Mouse (Mus musculus): Measurements from ENCODE around the gene Hdac4. TPM values are rescaled to one million over a fixed set of nuclear protein-coding genes. Genes with fewer than 3 reads are reported as not detected.

The Hdac4 gene
- total RNA-seq, 2 experiments from 2014 or later = 108 to 111 TPM

- DNase-seq (ENCODE audit: low spot score in 2 of 2) = no peak
Observed at GRCm38 (mm10) chr1:92179070-92179469, 16.4 kb downstream of the Hdac4 start.

DNA sequence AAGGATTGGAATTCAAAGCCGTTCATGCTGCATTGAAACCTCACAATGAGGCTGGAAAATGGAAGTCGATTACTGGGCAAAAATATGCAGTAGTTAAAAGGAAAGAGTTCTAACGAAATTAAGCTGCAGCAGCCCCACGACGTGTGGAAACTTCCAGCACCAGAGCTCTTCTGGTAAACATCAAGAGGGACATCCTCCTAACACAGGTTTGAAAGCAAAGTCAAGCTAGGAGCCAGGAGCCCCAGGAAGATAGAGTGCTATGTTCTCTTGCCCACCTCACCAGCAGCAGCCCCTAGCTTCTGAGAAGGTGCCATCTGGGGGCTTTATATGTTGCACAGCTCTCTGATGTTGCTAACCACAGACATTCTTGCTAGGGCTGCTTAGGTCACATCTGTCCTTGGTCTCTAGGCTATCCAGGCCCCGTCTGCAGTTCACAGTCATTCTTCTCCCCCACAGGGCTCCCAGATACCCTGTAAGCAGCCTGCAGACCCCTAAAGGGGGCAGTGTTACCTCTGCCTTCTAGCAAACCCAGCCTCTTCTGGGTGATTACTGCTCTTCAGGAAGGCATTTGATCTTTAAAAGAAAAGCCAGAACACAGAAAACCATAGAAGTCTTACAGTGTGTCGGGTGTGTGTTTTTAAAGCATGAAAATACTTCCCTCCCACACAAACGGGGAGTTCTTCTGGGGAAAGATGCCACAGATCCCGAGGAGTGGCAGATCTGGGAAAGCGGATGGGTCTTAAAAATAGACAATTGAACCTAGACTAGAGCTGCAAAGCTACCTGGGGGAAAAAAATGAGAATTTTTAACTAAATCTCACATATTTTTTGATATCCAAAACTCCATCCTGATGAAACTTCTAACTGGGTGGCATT is 17.2 kb downstream of the Hdac4 start:
- no peak for DNase-seq (ENCODE audit: low spot score in 2 of 2)

DNA sequence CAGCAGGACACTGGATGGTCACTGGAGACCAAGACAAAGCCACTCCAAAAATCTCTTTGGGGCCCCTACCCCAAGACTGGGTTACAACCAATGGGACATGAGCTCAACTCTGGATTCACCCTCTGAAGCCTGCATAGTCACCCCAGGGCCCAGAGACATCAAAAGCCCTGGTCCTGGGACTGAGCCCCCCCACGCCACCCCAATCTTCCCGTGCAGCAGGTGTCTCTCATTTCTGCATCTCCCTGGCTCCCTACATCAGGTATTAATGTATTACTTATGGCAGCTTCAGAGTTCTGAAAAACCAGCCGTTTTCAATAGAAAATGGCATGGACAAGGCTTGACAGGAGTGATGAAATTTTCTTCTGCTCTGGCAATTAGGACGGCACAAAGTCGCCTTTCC is 17.9 kb downstream of the Hdac4 start:
- no peak for DNase-seq (ENCODE audit: low spot score in 2 of 2)

- no peak for DNase-seq (ENCODE audit: low spot score in 2 of 2)
Observed at GRCm38 (mm10) chr1:92177196-92177595, 18.3 kb downstream of the Hdac4 start.

DNA sequence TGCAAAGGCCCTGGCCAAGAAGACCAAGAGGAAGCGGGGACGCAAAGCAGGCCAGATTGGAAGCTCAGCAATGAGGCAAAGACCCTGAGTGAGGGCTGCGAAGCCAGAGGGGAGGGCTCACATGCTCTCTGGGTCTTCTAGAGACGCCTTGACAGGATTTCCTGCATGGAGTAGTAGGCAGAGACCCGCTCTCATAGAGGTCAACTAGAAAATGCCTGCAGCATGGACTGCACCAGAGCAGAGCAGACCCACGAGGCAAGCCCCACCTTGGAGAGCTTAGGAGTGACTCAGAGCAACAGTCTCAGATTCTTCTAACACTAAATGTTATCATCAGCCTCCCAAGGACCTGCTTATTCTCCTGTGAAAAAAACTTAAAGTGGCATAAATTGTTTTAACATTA is 20.2 kb downstream of the Hdac4 start:
- no peak for DNase-seq (ENCODE audit: low spot score in 2 of 2)

- no peak for DNase-seq (ENCODE audit: low spot score in 2 of 2)
Observed at GRCm38 (mm10) chr1:92174898-92175255, 20.6 kb downstream of the Hdac4 start.

- no peak for DNase-seq (ENCODE audit: low spot score in 2 of 2)
Observed at GRCm38 (mm10) chr1:92174251-92174897, 21.1 kb downstream of the Hdac4 start.

DNA sequence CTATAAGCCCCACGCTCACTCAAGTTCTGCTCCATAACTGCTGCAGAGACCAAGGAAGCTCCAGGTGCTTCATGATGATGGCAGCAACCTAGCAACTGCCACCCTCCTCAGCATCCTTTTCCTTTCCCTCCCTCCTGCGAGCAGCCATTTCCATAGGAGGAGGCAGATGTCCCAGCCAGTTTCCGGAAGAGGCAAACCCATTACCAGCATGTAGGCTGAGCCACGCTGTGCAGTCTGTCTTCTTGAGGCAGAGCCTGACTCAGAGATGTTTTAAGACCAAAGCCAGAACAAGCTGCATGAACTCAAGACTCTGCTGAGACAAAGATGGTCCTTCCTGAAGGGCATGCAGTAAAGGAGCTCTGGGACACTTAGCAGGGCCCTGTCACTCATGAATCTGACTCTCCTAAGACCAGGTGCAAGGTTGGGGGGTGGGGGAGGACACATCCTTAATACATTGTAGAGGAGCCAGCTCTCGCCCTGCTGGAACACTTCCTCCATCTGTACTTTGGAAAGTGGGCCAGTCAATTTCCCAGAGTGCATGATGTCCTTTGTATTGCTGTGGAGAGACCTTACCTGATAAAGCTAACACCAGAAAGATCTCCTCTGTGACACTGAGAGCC is 24.8 kb downstream of the Hdac4 start:
- peak; percentile 55 for DNase-seq (ENCODE audit: low spot score in 2 of 2)

DNA sequence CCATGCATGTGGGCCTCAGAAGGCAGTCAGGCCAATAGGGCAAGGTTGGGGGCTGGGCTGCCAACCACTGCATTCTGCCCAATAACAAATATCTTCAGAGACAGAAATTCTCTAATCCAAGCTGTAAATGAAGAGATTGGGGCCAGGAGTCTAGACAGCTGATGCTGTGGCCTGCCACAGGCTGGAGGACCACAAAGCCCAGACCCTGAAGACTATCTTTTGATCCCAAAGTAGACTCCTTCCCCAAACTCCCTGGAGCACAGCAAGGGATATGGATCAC is 25.8 kb downstream of the Hdac4 start:
- no peak for DNase-seq (ENCODE audit: low spot score in 2 of 2)

- no peak for DNase-seq (ENCODE audit: low spot score in 2 of 2)
Observed at GRCm38 (mm10) chr1:92168900-92169775, 26.4 kb downstream of the Hdac4 start.

GRCm38 (mm10) chr1:92163932-92164331 is 31.6 kb downstream of the Hdac4 start:
- no peak for DNase-seq (ENCODE audit: low spot score in 2 of 2)

- no peak for DNase-seq (ENCODE audit: low spot score in 2 of 2)
Observed at GRCm38 (mm10) chr1:92159804-92160203, 35.7 kb downstream of the Hdac4 start.

GRCm38 (mm10) chr1:92150201-92150600 is 45.3 kb downstream of the Hdac4 start:
- DNase-seq (ENCODE audit: low spot score in 2 of 2) = peak in 1 of 2 experiments; percentile 34

DNA sequence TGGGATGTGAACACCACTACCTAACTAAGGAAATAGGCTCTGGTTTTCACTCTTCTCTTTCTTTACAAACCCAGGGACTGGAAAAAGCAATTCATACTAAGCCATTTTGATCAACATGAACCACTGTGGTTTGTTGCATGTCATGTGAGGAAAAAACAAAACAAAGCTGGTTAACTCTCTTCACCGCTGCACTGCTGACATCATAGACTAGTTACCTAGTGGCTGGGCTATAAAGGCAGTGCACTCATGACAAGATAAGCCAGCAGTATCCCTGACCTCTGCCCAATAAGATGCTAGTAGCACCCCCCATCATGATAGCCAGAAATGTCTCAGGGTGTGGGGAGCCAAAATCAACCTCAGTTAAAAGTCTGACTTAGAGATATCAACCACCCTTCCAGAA is 47.0 kb downstream of the Hdac4 start:
- DNase-seq (ENCODE audit: low spot score in 2 of 2) = no peak

DNA sequence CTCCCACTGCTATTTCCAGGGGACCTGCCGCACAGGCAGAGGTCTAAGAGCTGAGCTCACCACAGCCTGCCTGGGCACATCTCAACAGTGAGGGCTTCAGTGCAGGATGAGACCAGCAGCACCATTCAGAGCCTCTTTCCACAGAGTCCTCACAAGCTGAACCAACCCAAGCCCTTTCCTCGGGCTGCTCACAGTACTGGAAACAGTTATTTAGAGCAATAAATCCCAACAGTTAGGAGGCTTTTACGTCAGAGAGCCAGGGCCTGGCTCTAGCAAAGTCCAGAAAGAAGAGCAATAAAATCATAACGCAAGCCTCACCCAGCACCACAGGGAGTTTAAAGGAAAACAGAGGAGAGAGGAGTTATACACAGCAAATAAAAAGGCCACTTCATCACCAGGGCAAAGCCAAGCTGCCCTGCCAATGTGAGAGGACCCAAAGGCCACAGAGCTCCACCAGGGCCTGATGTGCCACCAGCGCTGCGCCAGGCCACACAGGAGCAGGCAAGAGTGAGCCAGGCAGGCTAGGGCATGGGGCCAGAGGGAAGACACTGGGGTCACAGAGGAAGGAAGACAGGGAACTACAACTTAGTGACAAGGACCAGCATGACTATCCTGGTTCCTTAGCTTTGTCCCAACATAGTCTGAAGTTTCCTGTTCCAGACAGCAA is 50.5 kb downstream of the Hdac4 start:
- DNase-seq (ENCODE audit: low spot score in 2 of 2) = no peak

- DNase-seq (ENCODE audit: low spot score in 2 of 2) = peak; percentile 50 to 51
Observed at GRCm38 (mm10) chr1:92143331-92143895, 52.1 kb downstream of the Hdac4 start.

GRCm38 (mm10) chr1:92142793-92143192 is 52.7 kb downstream of the Hdac4 start:
- no peak for DNase-seq (ENCODE audit: low spot score in 2 of 2)

DNA sequence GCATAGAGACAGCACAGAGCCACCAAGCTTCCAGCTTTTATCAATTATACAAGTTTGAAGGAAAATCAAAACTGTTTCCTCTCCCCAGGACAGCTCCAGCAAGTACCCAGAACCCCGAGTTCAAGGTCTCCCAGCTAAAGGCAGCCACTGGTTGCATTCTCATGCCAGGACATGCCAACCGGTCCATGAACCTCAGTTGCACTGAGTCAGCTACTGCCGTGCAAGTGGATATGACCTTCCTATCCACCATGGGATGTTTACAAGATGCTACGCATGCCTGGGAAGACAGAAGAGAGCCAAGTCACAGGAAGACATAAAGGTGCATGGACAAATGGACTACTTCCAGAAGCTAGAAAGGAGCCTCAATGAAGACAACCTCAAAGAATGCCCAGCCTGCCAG is 56.5 kb downstream of the Hdac4 start:
- DNase-seq (ENCODE audit: low spot score in 2 of 2) = no peak

DNA sequence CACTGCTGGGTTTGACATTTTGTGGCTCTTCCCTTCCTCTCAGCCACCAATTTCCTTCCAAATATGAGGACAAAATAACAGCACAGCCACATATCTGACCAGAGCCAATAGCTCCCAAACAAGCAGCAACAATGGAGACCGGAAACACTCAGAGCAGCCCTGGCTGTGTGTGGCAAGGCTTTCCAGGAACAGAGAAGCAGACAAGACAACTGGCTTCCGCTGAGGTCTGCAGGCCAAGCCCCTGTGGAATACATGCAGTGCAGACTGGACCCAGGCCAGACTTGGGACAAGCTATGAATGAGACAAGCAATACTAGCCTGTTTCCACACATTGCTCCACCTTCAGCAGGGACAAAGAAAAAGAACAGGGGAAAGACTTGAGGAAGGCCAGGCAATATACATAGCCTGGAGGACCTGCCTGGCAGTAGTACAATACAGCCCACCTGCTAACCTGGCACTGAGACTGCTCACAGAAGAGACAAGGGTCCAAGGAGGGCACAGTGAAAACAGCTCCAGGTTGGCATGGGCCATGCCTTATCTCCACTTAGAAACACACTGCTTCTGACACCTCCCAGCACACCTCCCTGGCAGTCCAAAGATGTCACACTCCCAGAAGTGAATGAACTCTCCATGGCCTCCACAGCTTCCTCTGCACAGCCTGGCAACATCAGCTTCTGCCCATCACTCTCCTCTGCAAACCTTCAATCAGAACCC is 58.2 kb downstream of the Hdac4 start:
- no peak for DNase-seq (ENCODE audit: low spot score in 2 of 2)

- no peak for DNase-seq (ENCODE audit: low spot score in 2 of 2)
Observed at GRCm38 (mm10) chr1:92136362-92136761, 59.1 kb downstream of the Hdac4 start.
